Mouse (Mus musculus): ENCODE results near the gene Gm49388. TPM values are rescaled to one million over a fixed set of nuclear protein-coding genes. Genes with fewer than 3 reads are reported as not detected.

Gm49388 gene
- polyA plus RNA-seq, 1 experiment from 2014 or later: not detected

- no peaks in the 10 kb centered on the region for H3K36me3 ChIP-seq
- no peak overlapping the region for H3K4me3 ChIP-seq
- no peak for ATAC-seq (ENCODE audit: borderline replicate concordance, extremely low read depth, low FRiP score, low TSS enrichment)
- no peaks in the 10 kb centered on the region for H3K9me3 ChIP-seq
- H3K27ac ChIP-seq: peak overlapping the region; percentile 31; the same call in 1 of the 2 replicates
- no peak overlapping the region for H3K9ac ChIP-seq
- 0 out of 2 replicates have a peak, but pooled peaks cover 4% of the 10 kb centered on the region for H3K4me1 ChIP-seq
- no peaks in the 10 kb centered on the region for H3K27me3 ChIP-seq
- peak overlapping the region; percentile 30; the same call in 1 of the 2 replicates for H3K4me2 ChIP-seq
- WGBS: 67% methylated on average over 4 of the region's 4 CpGs
Observed at GRCm38 (mm10) chr7:127813821-127814220, 28.4 kb downstream of the Gm49388 start.

DNA sequence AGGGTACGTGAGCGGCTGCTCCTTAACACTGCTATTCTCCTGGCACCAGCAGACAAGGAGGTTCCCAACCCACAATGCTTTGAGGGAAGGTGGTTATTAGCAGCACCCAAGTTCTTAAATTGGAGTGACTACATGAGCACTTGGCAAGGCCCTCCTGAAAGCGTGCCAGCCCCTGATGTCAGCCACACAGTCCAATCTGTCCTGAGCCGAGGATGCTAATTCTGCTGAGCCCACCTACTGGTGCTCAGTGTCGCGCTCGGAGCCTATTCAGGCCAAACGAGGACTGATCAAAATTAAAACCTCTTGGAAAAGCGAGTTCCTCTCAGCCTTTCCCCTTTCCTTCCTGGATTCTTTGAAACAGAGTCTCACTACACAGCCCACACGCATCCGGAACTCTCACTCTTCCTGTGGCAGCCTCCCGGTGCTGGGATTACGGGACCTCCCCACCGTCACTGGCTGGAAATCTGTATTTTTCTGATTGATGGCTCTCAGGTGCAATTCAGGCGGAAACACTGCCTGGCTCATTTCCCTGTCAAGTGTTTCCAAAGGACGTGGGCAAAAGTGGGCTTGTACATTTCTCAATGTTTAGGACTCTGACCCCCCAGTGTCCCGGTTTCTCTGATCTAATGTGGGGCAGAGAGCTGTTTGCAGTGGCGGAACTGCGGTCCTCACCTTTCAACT, 29.0 kb downstream of the Gm49388 start:
- H3K4me2 ChIP-seq: peak overlapping the region; percentile 30; the same call in 1 of the 2 replicates

DNA sequence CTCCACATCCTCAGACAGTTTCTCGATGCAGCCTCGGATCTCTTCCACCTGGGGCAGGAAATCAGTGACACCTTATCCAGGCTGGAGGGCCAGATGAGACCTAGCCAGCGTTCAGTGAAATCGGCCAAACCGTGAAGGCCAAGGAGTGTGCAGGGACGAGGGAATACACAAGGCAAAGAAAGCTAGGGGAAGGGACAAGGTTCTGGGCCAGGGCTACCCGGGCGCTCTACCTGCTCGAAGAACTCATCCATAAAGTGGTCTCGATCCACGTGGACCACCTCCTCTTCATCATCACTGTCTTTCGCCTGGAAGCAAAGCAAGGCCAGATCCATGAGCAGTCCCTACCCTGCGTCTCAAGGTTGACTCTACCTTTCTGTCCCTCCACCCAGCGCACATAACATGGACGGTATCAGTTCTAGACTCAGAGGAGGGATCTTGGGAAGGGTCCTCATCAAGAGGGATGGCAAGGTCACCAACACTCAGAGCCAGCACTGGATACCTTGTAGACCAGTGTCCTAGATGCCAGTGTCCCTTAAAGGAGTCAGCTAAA, 29.8 kb downstream of the Gm49388 start:
- Histone ChIP-seq H3K9ac (no peak overlapping the region), H3K4me3 (no peak overlapping the region), H3K27me3 (no peaks in the 10 kb centered on the region), H3K36me3 (no peaks in the 10 kb centered on the region), H3K9me3 (no peaks in the 10 kb centered on the region), H3K27ac (no peak overlapping the region), H3K4me2 (no peak overlapping the region), H3K4me1 (0 out of 2 replicates have a peak, but pooled peaks cover 4% of the 10 kb centered on the region)
- ATAC-seq (ENCODE audit: borderline replicate concordance, extremely low read depth, low FRiP score, low TSS enrichment): no peak
- 81% methylated on average over 15 of the region's 15 CpGs for WGBS

More for the DNA sequence above, 29.0 kb downstream of the Gm49388 start:
- H3K27ac ChIP-seq: peak overlapping the region; percentile 31; the same call in 1 of the 2 replicates
- H3K27me3 ChIP-seq: no peaks in the 10 kb centered on the region
- H3K4me3 ChIP-seq: no peak overlapping the region
- H3K9me3 ChIP-seq: no peaks in the 10 kb centered on the region
- 66% methylated on average over 19 of the region's 19 CpGs for WGBS
- H3K36me3 ChIP-seq: no peaks in the 10 kb centered on the region
- no peak overlapping the region for H3K9ac ChIP-seq
- no peak for ATAC-seq (ENCODE audit: borderline replicate concordance, extremely low read depth, low FRiP score, low TSS enrichment)
- 0 out of 2 replicates have a peak, but pooled peaks cover 4% of the 10 kb centered on the region for H3K4me1 ChIP-seq

- 57% methylated on average over 15 of the region's 15 CpGs for WGBS
- no peak overlapping the region; the same call in 1 of the 2 replicates for H3K27ac ChIP-seq
- H3K9ac ChIP-seq: no peak overlapping the region
- H3K4me3 ChIP-seq: no peak overlapping the region
- H3K27me3 ChIP-seq: no peaks in the 10 kb centered on the region
- H3K4me2 ChIP-seq: no peak overlapping the region
- peak; percentile 38; the same call in 1 of the 2 replicates for ATAC-seq (ENCODE audit: borderline replicate concordance, extremely low read depth, low FRiP score, low TSS enrichment)
- no peaks in the 10 kb centered on the region for H3K9me3 ChIP-seq
- H3K36me3 ChIP-seq: no peaks in the 10 kb centered on the region
- 0 out of 2 replicates have a peak, but pooled peaks cover 6% of the 10 kb centered on the region for H3K4me1 ChIP-seq
Observed at GRCm38 (mm10) chr7:127815954-127816821, 30.8 kb downstream of the Gm49388 start.

DNA sequence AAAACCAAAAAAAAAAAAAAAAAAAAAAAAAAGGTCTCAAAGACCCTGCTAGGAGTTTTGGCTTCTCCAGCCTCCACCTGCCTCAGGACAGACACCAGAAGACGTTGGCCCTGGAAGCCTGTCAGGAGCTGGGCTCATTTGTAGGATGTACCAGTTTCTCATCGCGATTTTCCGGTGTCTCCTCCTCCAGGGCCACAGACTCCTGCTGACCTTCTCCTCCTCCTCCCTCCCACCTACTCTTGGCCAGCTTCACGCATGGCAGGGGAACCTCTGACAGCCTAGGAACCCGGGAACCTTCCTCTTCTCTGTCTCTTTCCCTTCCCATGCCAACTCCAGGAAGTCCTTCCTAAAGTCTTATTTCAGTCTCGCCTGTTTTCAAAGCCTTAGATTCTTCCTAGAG, 31.6 kb downstream of the Gm49388 start:
- Histone ChIP-seq H3K4me1 (0 out of 2 replicates have a peak, but pooled peaks cover 6% of the 10 kb centered on the region), H3K4me3 (no peak overlapping the region), H3K9me3 (no peaks in the 10 kb centered on the region), H3K27me3 (no peaks in the 10 kb centered on the region), H3K4me2 (no peak overlapping the region), H3K36me3 (no peaks in the 10 kb centered on the region), H3K27ac (no peak overlapping the region), H3K9ac (no peak overlapping the region)
- 65% methylated on average over 7 of the region's 7 CpGs for WGBS
- no peak for ATAC-seq (ENCODE audit: borderline replicate concordance, extremely low read depth, low FRiP score, low TSS enrichment)

- Histone ChIP-seq H3K27ac (no peak overlapping the region), H3K4me1 (0 out of 2 replicates have a peak, but pooled peaks cover 6% of the 10 kb centered on the region), H3K27me3 (no peaks in the 10 kb centered on the region), H3K4me2 (no peak overlapping the region), H3K9me3 (no peaks in the 10 kb centered on the region), H3K9ac (no peak overlapping the region), H3K4me3 (no peak overlapping the region), H3K36me3 (no peaks in the 10 kb centered on the region)
- ATAC-seq (ENCODE audit: borderline replicate concordance, extremely low read depth, low FRiP score, low TSS enrichment): no peak
- WGBS: 78% methylated on average over 5 of the region's 5 CpGs
Observed at GRCm38 (mm10) chr7:127817776-127818175, 32.4 kb downstream of the Gm49388 start.

- no peak overlapping the region for H3K4me2 ChIP-seq
- H3K9ac ChIP-seq: no peak overlapping the region
- H3K4me1 ChIP-seq: 0 out of 2 replicates have a peak, but pooled peaks cover 7% of the 10 kb centered on the region
- H3K9me3 ChIP-seq: no peaks in the 10 kb centered on the region
- H3K27me3 ChIP-seq: no peaks in the 10 kb centered on the region
- 43% methylated on average over 13 of the region's 13 CpGs for WGBS
- H3K4me3 ChIP-seq: no peak overlapping the region
- ATAC-seq (ENCODE audit: borderline replicate concordance, extremely low read depth, low FRiP score, low TSS enrichment): no peak
- H3K27ac ChIP-seq: peak overlapping the region; percentile 56
- H3K36me3 ChIP-seq: no peaks in the 10 kb centered on the region
Observed at GRCm38 (mm10) chr7:127820836-127821509, 35.6 kb downstream of the Gm49388 start.

DNA sequence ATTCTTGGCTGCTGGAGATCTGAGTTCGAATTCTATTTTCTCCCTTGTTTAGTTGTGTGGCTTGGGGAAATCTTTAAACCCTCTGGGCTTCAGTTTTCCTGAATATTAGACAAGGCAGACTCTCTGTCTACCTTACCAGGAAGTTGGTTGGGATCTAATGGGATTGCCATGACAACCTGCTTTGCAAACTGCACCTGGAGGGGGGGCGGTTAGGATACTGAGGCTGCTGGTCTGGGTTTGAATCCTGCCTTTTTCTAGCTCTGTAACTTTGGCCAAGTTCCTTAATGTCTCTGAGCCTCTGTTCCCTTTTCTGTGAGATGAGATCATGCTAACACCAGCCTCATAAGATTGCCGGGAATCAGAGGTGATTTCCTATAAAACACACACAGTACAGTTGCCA, 37.1 kb downstream of the Gm49388 start:
- Histone ChIP-seq H3K36me3 (no peaks in the 10 kb centered on the region), H3K27ac (no peak overlapping the region), H3K4me1 (0 out of 2 replicates have a peak, but pooled peaks cover 7% of the 10 kb centered on the region), H3K9me3 (no peaks in the 10 kb centered on the region), H3K27me3 (no peaks in the 10 kb centered on the region), H3K4me2 (no peak overlapping the region), H3K4me3 (no peak overlapping the region), H3K9ac (no peak overlapping the region)
- WGBS: 82% methylated on average over 3 of the region's 3 CpGs
- no peak for ATAC-seq (ENCODE audit: borderline replicate concordance, extremely low read depth, low FRiP score, low TSS enrichment)

DNA sequence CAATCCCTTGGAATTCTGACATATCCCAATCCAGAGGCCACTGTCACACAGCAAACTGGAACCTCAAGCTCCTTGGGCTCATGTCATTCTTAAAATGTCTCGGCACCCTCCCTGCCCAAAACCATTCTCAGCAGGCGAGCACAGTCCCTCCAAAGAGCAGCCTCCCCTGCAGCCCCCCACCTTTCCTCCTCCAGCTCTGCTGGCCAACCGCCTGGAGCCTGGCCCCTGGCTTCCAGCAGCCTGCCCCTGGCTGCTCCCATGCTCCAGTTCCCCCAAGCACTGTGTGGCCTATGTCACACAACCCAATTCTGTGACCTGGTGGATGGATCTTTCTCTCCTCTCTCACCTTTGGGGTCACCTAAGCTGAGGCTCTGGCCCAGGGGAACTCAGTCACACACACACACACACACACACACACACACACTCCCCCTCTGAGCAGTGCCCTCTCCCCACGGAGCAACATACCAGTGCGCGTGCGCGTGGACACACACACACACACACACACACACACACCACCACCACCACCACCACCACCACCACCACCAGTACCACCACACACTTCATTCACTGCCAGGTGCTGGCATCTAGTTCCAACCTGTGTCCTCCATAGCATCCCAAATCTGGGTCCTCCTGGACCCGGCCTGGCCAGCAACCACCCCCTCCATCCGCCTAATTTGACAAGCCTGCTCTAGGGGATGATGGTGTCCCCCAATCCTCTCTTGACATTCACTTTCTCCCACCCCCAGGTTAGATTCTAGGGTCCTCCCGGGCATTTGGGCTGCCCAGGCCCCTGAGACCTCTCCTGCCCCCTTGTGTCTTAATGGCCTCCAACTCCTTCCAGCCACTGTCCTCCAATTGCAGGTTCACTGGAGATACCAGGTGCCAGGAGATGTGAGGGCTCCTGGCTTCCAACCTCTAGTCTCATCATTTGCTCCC, 38.1 kb downstream of the Gm49388 start:
- Histone ChIP-seq H3K9ac (no peak overlapping the region), H3K4me1 (0 out of 2 replicates have a peak, but pooled peaks cover 7% of the 10 kb centered on the region), H3K27ac (no peak overlapping the region), H3K36me3 (no peaks in the 10 kb centered on the region), H3K9me3 (no peaks in the 10 kb centered on the region), H3K27me3 (no peaks in the 10 kb centered on the region), H3K4me3 (peak overlapping the region; percentile 49), H3K4me2 (peak overlapping the region; percentile 89)
- WGBS: 65% methylated on average over 10 of the region's 11 CpGs
- no peak for ATAC-seq (ENCODE audit: borderline replicate concordance, extremely low read depth, low FRiP score, low TSS enrichment)

DNA sequence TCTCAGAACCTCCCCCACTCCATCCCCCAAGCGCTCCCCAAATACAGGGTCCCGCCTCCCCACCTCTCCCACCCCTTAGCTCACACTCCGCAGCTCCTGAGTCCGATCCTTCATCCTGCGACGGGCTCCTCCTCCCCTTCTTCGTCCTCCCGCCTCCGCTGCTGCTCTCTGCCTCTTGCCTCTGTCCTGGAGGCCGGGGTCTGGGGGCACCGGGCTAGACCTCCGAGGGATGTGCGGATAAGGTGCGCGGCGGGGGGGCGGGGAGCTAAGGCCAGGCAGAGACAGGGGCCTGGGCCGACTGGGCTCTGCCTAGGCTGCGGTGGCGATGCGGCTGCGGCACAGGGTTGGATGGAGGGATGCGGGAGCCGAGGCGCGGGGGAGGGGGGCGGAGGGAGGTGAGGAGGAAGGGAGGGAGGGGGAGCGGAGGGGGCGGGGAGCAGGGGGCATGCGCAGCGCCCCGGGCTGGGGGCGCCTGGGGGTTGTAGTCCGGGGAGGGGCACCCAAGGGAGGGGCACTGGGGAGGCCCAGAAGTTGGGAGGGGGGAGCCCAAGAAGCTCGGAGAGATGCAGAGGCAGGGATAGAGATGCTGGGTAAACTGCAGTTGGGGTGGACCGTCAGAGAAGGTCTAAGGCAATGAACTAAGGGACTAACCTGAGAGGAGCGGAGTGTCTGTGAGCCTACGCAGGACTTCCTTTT, 38.9 kb downstream of the Gm49388 start, which contains the start of the genes Stx4a and Stx1b:
Gene Stx4a, plus strand, starts transcription at position 119 of the 696 bp plus-strand sequence.
Gene Stx1b, minus strand, starts transcription at position 374 of the 696 bp plus-strand sequence.
- Histone ChIP-seq H3K27ac (no peak within 1 kb of the TSS), H3K4me1 (0 out of 2 replicates have a peak, but pooled peaks cover 7% of the 10 kb centered on the region), H3K36me3 (no peaks in the 10 kb centered on the region), H3K27me3 (no peaks in the 10 kb centered on the region), H3K4me3 (peak within 1 kb of the TSS; percentile 49), H3K9ac (peak within 1 kb of the TSS; percentile 43; the same call in 1 of the 2 replicates), H3K9me3 (no peaks in the 10 kb centered on the region), H3K4me2 (peak within 1 kb of the TSS; percentile 89)
- WGBS: 4% methylated on average over 35 of the region's 38 CpGs
- ATAC-seq (ENCODE audit: borderline replicate concordance, extremely low read depth, low FRiP score, low TSS enrichment): peak; percentile 50; the same call in 1 of the 2 replicates
